Mouse (Mus musculus): Measurements from ENCODE around the gene Btn2a2. TPM values are rescaled to one million over a fixed set of nuclear protein-coding genes. Genes with fewer than 3 reads are reported as not detected.

Gene Btn2a2
- polyA plus RNA-seq, 1 experiment from 2014 or later: 0.34 TPM

DNA sequence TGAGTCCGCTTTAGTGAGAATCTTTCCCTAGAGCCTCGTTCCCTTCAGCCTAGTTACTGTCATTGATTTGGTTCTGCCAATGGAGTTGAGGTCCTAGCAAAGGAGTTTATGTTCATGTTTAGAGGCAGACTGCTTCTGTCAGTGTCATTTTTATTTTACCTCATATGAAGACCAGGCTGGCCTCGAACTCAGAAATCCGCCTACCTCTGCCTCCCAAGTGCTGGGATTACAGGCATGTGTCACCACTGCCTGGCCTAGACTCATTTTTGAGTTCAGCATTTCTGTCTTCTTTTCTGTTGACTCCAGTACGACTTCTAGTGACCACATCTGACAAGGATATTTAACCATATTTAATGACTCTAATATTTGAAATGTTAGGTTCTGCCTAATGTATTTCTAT lies 26.6 kb upstream of the Btn2a2 start:
- no peak overlapping the region for H3K4me3 ChIP-seq (ENCODE audit: low read depth, low read length)

DNA sequence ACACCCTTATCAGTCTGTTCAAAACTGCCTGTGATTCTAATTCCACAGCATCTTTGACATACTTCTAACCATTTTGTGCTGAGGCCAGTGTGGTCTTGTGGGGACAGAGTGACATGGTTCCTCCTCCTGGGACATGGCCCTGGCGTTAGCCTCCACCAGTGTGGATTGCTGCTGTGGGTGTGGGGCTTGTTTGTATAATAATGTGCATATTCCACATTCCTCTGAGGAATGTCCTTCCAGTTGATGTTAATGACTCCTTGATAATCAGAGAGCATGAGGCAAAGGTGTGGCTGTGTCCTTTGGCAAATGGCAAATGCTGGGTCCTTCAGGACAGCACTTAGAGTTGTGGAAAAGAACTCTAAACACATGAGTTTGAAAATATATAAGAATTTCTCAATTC lies 24.9 kb upstream of the Btn2a2 start:
- no peaks in the 10 kb centered on the region for H3K4me1 ChIP-seq (ENCODE audit: control insufficient read depth, insufficient read depth, low read length)
- no peaks in the 10 kb centered on the region for H3K9me3 ChIP-seq (ENCODE audit: control insufficient read depth, low read length)
- no peaks in the 10 kb centered on the region for H3K36me3 ChIP-seq (ENCODE audit: control insufficient read depth, insufficient read depth, low read length)
- 82% methylated on average over 1 of the region's 1 CpGs for WGBS
- H3K27me3 ChIP-seq (ENCODE audit: control insufficient read depth, insufficient read depth, low read length): no peaks in the 10 kb centered on the region
- no peak for ATAC-seq (ENCODE audit: low FRiP score)
- H3K9ac ChIP-seq (ENCODE audit: low read length): no peak overlapping the region
- H3K4me3 ChIP-seq (ENCODE audit: low read depth, low read length): no peak overlapping the region
- no peak overlapping the region for H3K27ac ChIP-seq (ENCODE audit: low read depth, low read length)
- H3K4me2 ChIP-seq: no peak overlapping the region
- DNase-seq (ENCODE audit: low spot score, missing footprints): no peak

More for the DNA sequence above, 26.6 kb upstream of the Btn2a2 start:
- no peak overlapping the region for H3K4me2 ChIP-seq
- no peak overlapping the region for H3K9ac ChIP-seq (ENCODE audit: low read length)
- no peaks in the 10 kb centered on the region for H3K36me3 ChIP-seq (ENCODE audit: control insufficient read depth, insufficient read depth, low read length)
- H3K27ac ChIP-seq (ENCODE audit: low read depth, low read length): no peak overlapping the region
- DNase-seq (ENCODE audit: low spot score, missing footprints): peak; percentile 78
- no peak for ATAC-seq (ENCODE audit: low FRiP score)
- WGBS: 74% methylated on average over 5 of the region's 5 CpGs
- no peaks in the 10 kb centered on the region for H3K4me1 ChIP-seq (ENCODE audit: control insufficient read depth, insufficient read depth, low read length)
- no peaks in the 10 kb centered on the region for H3K9me3 ChIP-seq (ENCODE audit: control insufficient read depth, low read length)
- no peaks in the 10 kb centered on the region for H3K27me3 ChIP-seq (ENCODE audit: control insufficient read depth, insufficient read depth, low read length)

DNA sequence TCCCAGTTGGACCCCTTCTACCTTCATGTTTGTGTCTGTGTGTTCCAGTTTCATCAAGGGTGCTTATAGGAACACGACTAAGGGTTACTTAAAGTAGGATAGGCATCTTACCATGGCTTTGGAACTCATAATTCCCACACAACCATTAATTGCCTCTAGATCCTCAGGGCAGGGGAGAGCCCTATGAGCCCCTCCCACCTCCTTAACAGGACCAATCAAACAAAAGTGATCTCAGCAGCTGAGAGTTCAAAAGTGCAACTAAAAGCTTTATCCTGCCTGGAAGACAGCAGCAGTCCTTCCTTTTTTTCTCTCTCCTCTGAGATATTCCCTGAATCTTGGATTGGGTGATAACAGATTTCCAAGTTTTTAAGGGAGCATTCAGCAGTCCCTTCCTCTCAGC lies 21.5 kb upstream of the Btn2a2 start:
- Histone ChIP-seq H3K4me1 (ENCODE audit: control insufficient read depth, insufficient read depth, low read length) (peaks cover 8% of the 10 kb centered on the region; the same call in 1 of the 2 replicates), H3K27me3 (ENCODE audit: control insufficient read depth, insufficient read depth, low read length) (peaks cover 2% of the 10 kb centered on the region; the same call in 1 of the 2 replicates), H3K36me3 (ENCODE audit: control insufficient read depth, insufficient read depth, low read length) (no peaks in the 10 kb centered on the region), H3K4me2 (no peak overlapping the region), H3K9ac (ENCODE audit: low read length) (no peak overlapping the region), H3K9me3 (ENCODE audit: control insufficient read depth, low read length) (no peaks in the 10 kb centered on the region), H3K27ac (ENCODE audit: low read depth, low read length) (no peak overlapping the region), H3K4me3 (ENCODE audit: low read depth, low read length) (no peak overlapping the region)
- DNase-seq (ENCODE audit: low spot score, missing footprints) (no peak), ATAC-seq (ENCODE audit: low FRiP score) (no peak)
- whole genome bisulfite sequencing: 40% methylated on average over 1 of the region's 1 CpGs

DNA sequence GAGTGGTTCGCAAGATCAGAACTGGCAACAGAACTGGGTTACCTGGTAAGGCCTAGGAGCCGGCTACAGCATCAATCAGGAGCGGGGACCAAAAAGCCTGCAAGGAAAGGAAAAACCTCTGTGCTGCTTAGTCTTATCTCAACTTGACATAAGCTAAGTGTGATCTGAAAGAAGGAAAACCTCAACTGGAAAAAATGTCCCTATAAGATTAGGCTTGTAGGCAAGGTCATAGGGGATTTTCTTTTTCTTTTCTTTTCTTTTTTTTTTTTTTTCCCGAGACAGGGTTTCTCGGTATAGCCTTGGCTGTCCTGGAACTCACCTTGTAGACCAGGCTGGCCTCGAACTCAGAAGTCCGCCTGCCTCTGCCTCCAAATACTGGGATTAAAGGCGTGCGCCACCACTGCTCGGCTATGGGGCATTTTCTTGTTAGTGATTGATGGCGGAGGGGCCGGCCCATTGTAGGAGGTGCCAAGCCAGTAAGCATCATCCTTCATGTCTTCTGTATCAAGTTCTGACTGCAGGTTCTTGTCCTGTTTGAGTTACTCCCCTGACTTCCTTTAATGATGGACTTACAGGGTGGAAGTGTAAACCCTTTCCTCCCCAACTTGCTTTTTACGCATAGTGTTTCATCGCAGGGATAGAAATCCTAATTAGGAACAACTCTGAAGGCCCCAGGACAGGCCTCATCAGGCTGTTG lies 18.3 kb upstream of the Btn2a2 start:
- no peak overlapping the region for H3K9ac ChIP-seq (ENCODE audit: low read length)
- H3K4me3 ChIP-seq (ENCODE audit: low read depth, low read length): peak overlapping the region; percentile 30; the same call in 1 of the 2 replicates
- peaks cover 2% of the 10 kb centered on the region; the same call in 1 of the 2 replicates for H3K27me3 ChIP-seq (ENCODE audit: control insufficient read depth, insufficient read depth, low read length)
- H3K27ac ChIP-seq (ENCODE audit: low read depth, low read length): no peak overlapping the region
- peaks cover 13% of the 10 kb centered on the region; the same call in 1 of the 2 replicates for H3K4me1 ChIP-seq (ENCODE audit: control insufficient read depth, insufficient read depth, low read length)
- DNase-seq (ENCODE audit: low spot score, missing footprints) (no peak), ATAC-seq (ENCODE audit: low FRiP score) (peak; percentile 34; the same call in 1 of the 2 replicates)
- H3K4me2 ChIP-seq: no peak overlapping the region
- no peaks in the 10 kb centered on the region for H3K36me3 ChIP-seq (ENCODE audit: control insufficient read depth, insufficient read depth, low read length)
- 11% methylated on average over 14 of the region's 14 CpGs for WGBS
- H3K9me3 ChIP-seq (ENCODE audit: control insufficient read depth, low read length): no peaks in the 10 kb centered on the region

- WGBS: 0% methylated on average over 13 of the region's 13 CpGs
- peak; percentile 99 for DNase-seq (ENCODE audit: low spot score, missing footprints)
- no peaks in the 10 kb centered on the region for H3K36me3 ChIP-seq (ENCODE audit: control insufficient read depth, insufficient read depth, low read length)
- peaks cover 13% of the 10 kb centered on the region; the same call in 1 of the 2 replicates for H3K4me1 ChIP-seq (ENCODE audit: control insufficient read depth, insufficient read depth, low read length)
- peak; percentile 58; the same call in 1 of the 2 replicates for ATAC-seq (ENCODE audit: low FRiP score)
- H3K27ac ChIP-seq (ENCODE audit: low read depth, low read length): no peak overlapping the region
- no peaks in the 10 kb centered on the region for H3K9me3 ChIP-seq (ENCODE audit: control insufficient read depth, low read length)
- H3K9ac ChIP-seq (ENCODE audit: low read length): no peak overlapping the region
- peak overlapping the region; percentile 30 for H3K4me3 ChIP-seq (ENCODE audit: low read depth, low read length)
- peak overlapping the region; percentile 39 for H3K4me2 ChIP-seq
- H3K27me3 ChIP-seq (ENCODE audit: control insufficient read depth, insufficient read depth, low read length): peaks cover 2% of the 10 kb centered on the region; the same call in 1 of the 2 replicates
Measured at GRCm38 (mm10) chr13:23506351-23506750, 17.7 kb upstream of the Btn2a2 start.

GRCm38 (mm10) chr13:23505662-23506345 lies 17.1 kb upstream of the Btn2a2 start:
- peaks cover 2% of the 10 kb centered on the region; the same call in 1 of the 2 replicates for H3K27me3 ChIP-seq (ENCODE audit: control insufficient read depth, insufficient read depth, low read length)
- ATAC-seq (ENCODE audit: low FRiP score): peak; percentile 65; the same call in 1 of the 2 replicates
- H3K4me3 ChIP-seq (ENCODE audit: low read depth, low read length): peak overlapping the region; percentile 30
- H3K4me1 ChIP-seq (ENCODE audit: control insufficient read depth, insufficient read depth, low read length): peaks cover 13% of the 10 kb centered on the region; the same call in 1 of the 2 replicates
- H3K9ac ChIP-seq (ENCODE audit: low read length): peak overlapping the region; percentile 31
- no peaks in the 10 kb centered on the region for H3K36me3 ChIP-seq (ENCODE audit: control insufficient read depth, insufficient read depth, low read length)
- no peak overlapping the region for H3K27ac ChIP-seq (ENCODE audit: low read depth, low read length)
- peak; percentile 94 for DNase-seq (ENCODE audit: low spot score, missing footprints)
- WGBS: 2% methylated on average over 14 of the region's 14 CpGs
- no peaks in the 10 kb centered on the region for H3K9me3 ChIP-seq (ENCODE audit: control insufficient read depth, low read length)
- H3K4me2 ChIP-seq: peak overlapping the region; percentile 39

DNA sequence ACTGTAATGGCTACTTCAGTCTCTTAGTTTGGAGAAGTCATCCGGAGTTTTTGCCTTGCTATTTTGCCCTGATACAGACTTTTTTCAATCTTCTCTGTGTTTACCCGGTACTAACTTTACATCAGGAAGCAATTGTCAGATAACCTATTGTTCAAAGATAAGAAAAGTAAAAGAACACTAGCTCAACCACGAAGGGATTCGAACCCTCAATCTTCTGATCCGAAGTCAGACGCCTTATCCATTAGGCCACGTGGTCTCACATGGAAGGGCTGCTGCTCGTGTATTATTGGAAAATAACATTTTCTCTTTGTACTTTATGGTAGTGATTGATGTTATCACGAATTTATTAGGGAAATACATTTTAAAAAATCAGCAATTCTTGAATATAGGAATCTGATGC lies 15.1 kb upstream of the Btn2a2 start:
- Histone ChIP-seq H3K9me3 (ENCODE audit: control insufficient read depth, low read length) (no peaks in the 10 kb centered on the region), H3K4me3 (ENCODE audit: low read depth, low read length) (0 out of 2 replicates have a peak overlapping the region, but pooled peaks have one; percentile 4), H3K36me3 (ENCODE audit: control insufficient read depth, insufficient read depth, low read length) (no peaks in the 10 kb centered on the region), H3K9ac (ENCODE audit: low read length) (no peak overlapping the region), H3K27me3 (ENCODE audit: control insufficient read depth, insufficient read depth, low read length) (peaks cover 2% of the 10 kb centered on the region; the same call in 1 of the 2 replicates), H3K27ac (ENCODE audit: low read depth, low read length) (no peak overlapping the region), H3K4me1 (ENCODE audit: control insufficient read depth, insufficient read depth, low read length) (peaks cover 13% of the 10 kb centered on the region; the same call in 1 of the 2 replicates), H3K4me2 (0 out of 2 replicates have a peak overlapping the region, but pooled peaks have one; percentile 18)
- WGBS: under 1% methylated on average over 9 of the region's 9 CpGs
- ATAC-seq (ENCODE audit: low FRiP score): no peak; the same call in 1 of the 2 replicates
- peak; percentile 98 for DNase-seq (ENCODE audit: low spot score, missing footprints)

DNA sequence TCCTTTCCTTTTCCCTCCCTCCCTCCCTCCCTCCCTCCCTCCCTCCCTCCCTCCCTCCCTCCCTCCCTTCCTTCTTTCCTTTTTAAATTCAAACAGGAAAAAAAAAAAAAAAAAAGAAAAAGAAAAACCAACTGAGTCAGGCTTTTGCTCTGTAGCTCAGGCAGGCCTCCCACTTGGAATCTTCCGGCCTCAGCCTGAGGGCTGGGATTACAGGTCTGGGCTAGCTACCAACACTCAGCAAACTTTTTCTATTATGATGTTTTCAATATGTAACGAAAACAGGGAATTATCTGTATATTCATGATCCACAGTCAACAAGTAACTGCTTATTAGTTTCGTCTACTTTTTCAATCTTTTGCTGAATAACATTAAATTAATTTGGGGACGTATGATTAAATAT lies 14.3 kb upstream of the Btn2a2 start:
- peaks cover 2% of the 10 kb centered on the region; the same call in 1 of the 2 replicates for H3K27me3 ChIP-seq (ENCODE audit: control insufficient read depth, insufficient read depth, low read length)
- DNase-seq (ENCODE audit: low spot score, missing footprints): no peak
- H3K36me3 ChIP-seq (ENCODE audit: control insufficient read depth, insufficient read depth, low read length): no peaks in the 10 kb centered on the region
- ATAC-seq (ENCODE audit: low FRiP score): no peak
- 22% methylated on average over 4 of the region's 4 CpGs for WGBS
- no peaks in the 10 kb centered on the region for H3K9me3 ChIP-seq (ENCODE audit: control insufficient read depth, low read length)
- no peak overlapping the region for H3K4me2 ChIP-seq
- H3K4me3 ChIP-seq (ENCODE audit: low read depth, low read length): no peak overlapping the region
- H3K4me1 ChIP-seq (ENCODE audit: control insufficient read depth, insufficient read depth, low read length): peaks cover 13% of the 10 kb centered on the region; the same call in 1 of the 2 replicates
- H3K9ac ChIP-seq (ENCODE audit: low read length): no peak overlapping the region
- H3K27ac ChIP-seq (ENCODE audit: low read depth, low read length): no peak overlapping the region

Measured in midbrain, embryonic 11.5 days (tissue).